Mouse (Mus musculus) cortical plate, adult 2 months (tissue): Measurements from ENCODE around the gene Gpr142.

Experiments
- CTCF ChIP-seq: fragments of 200-500 bp; IDR thresholded peaks from 2 replicates; pipeline ENCODE4 v1.5.1; 2011; ENCODE audit warnings: mild to moderate bottlenecking, control low read depth, low read length; ENCODE audit not compliant: insufficient read depth; ENCODE audit errors: extremely low read depth
- POLR2A ChIP-seq: fragments of 200-500 bp; IDR thresholded peaks from 2 replicates; pipeline ENCODE4 v1.6.1; 2011; ENCODE audit warnings: mild to moderate bottlenecking, low read length, control low read depth; ENCODE audit not compliant: insufficient read depth; ENCODE audit errors: extremely low read depth

DNA sequence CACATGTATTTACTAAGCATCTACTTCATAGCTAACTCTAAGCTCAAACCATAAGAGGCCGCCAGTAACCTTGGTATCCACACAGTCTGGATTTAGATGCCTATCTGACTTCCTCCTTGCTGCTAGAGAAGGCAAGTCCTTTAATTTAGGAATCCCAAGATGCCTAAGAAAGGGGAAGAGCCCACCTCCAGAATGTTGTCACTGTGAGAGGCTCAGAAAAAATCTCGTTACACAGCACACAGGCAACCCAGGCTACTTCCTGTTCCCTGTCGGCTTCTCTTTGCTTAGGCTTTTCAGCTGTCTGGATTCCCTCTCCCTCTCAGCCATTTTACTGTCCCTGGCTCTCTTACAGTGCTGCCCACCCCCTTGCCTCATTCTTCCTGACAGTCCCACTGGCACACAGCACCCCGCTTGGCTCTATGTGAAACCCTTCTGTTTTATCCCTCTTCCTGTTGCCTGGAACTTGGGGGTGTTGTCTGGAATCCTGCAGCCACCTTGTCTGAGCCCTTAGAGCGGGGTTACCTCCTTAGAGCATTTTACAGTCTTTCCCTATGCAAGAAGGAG, 5.7 kb upstream of the Gpr142 start:
- TF ChIP-seq CTCF (no peak), POLR2A (no peak)
